Mouse (Mus musculus) midbrain, embryonic 13.5 days (tissue): Measurements from ENCODE around the gene Ccdc194. TPM values are rescaled to one million over a fixed set of nuclear protein-coding genes. Genes with fewer than 3 reads are reported as not detected.
A peak's percentile ranks its signal among the peaks of the same experiment; 100 is the strongest.

Experiments
- ATAC-seq: fragments of 200-750 bp; cut with Nextera tagmentation; 2 replicates; pipeline ENCODE4 v1.8.0; 2017; ENCODE audit warnings: mild to moderate bottlenecking, moderate TSS enrichment, moderate library complexity
- H3K27ac ChIP-seq: fragments of 300-500 bp; sonication (generic); 2 replicates; pipeline ENCODE4 v1.5.1; 2015; ENCODE audit warnings: inconsistent platforms, mild to moderate bottlenecking, moderate library complexity
- H3K27me3 ChIP-seq: fragments of 300-500 bp; sonication (generic); 2 replicates; pipeline ENCODE4 v1.6.1; 2015; ENCODE audit warnings: mild to moderate bottlenecking, inconsistent platforms
- H3K36me3 ChIP-seq: fragments of 300-500 bp; sonication (generic); 2 replicates; pipeline ENCODE4 v1.6.1; 2015; ENCODE audit warnings: mild to moderate bottlenecking, inconsistent platforms
- H3K4me1 ChIP-seq: fragments of 300-500 bp; sonication (generic); replicated peaks from 2 replicates; pipeline ENCODE4 v1.6.1; 2015; ENCODE audit warnings: inconsistent platforms
- H3K4me2 ChIP-seq: fragments of 300-500 bp; sonication (generic); replicated peaks from 2 replicates; pipeline ENCODE4 v1.6.1; 2015; ENCODE audit warnings: moderate library complexity, mild to moderate bottlenecking, inconsistent platforms
- H3K4me3 ChIP-seq: fragments of 300-500 bp; sonication (generic); replicated peaks from 2 replicates; pipeline ENCODE4 v1.5.1; 2015; ENCODE audit warnings: mild to moderate bottlenecking, inconsistent platforms
- H3K9ac ChIP-seq: fragments of 300-500 bp; sonication (generic); replicated peaks from 2 replicates; pipeline ENCODE4 v1.6.1; 2015; ENCODE audit warnings: mild to moderate bottlenecking, inconsistent platforms
- H3K9me3 ChIP-seq: fragments of 300-500 bp; sonication (generic); 2 replicates; pipeline ENCODE4 v1.6.1; 2016; ENCODE audit warnings: mild to moderate bottlenecking, inconsistent platforms
- WGBS: fragments of 180-500 bp; shearing (Covaris S2); methylation state at CpG from one replicate; pipeline ENCODE4 v1.1.7; 2015; 5-methylcytosine and 5-hydroxymethylcytosine counted together
- polyA plus RNA-seq: library from polyadenylated mRNA; unstranded; fragments of >200 nt; fragmentation: Nextera tagmentation; extraction: Ambion mirVana; gene quantifications from 2 replicates; pipeline ENCODE4 v1.2.1, GENCODE M21; 2015

Ccdc194 gene
- polyA plus RNA-seq, 1 experiment from 2014 or later = 0.11 TPM

DNA sequence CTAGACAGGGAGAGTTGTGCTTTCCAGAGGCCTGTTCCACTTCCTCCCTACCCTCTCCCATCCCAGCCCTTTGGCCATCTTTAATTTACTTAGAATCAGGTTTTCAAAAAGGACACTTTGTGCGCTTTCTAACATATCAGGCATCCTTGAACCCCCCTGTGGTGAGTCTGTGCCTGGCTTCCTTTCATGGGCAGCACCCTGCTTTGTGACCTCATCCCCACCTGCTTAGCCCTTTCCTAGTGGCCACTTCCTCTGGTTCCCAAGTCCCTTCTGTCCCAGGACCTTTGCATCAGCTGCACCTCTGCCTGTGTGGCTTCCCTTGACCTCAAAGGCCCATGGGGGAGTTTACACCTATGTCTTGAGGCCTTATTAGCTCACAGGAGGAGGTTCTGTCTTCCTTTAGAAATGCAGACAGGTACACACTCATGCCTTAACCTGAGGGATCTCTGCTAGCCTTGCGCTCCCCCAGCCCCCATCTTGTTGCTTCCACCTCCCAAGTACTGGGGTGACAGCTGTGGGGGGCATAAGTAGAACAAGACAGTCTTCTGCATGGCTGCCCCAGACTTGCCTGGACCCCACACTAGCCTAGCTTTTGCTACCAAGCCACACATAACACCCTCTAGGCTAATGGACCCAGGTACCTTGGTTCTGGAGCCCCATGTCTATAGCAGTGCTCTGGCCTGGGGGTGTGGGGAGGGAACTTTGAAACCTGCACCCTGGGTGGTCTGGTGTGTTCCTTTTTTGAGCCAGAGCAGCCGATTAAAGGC, 55.2 kb downstream of the Ccdc194 start:
- Histone ChIP-seq H3K27ac (0 out of 2 replicates have a peak overlapping the region, but pooled peaks have one; percentile 89), H3K9me3 (no peaks in the 10 kb centered on the region), H3K4me3 (peak overlapping the region; percentile 79), H3K9ac (peak overlapping the region; percentile 75), H3K36me3 (peaks cover 50% of the 10 kb centered on the region), H3K4me1 (peaks cover 28% of the 10 kb centered on the region), H3K27me3 (no peaks in the 10 kb centered on the region), H3K4me2 (peak overlapping the region; percentile 83)
- no peak for ATAC-seq
- 84% methylated on average over 3 of the region's 3 CpGs for WGBS

Other genes with a start within 250 kb of the Ccdc194 start
- gene Use1, start 158.9 kb downstream of the Ccdc194 start, polyA plus RNA-seq = 108 and 109 TPM in 2 replicates
- gene Ocel1, start 154.4 kb downstream of the Ccdc194 start, polyA plus RNA-seq = 4.9 and 5.3 TPM in 2 replicates
- 17.0 and 21.7 TPM in 2 replicates for gene Nr2f6, start 143.8 kb downstream of the Ccdc194 start, polyA plus RNA-seq
- 4.8 and 5.4 TPM in 2 replicates for gene Ushbp1, start 129.9 kb downstream of the Ccdc194 start, polyA plus RNA-seq
- gene Babam1, start 128.8 kb downstream of the Ccdc194 start, polyA plus RNA-seq = 83.7 and 96.9 TPM in 2 replicates
- 14.9 and 16.1 TPM in 2 replicates for gene Ankle1, start 119.7 kb downstream of the Ccdc194 start, polyA plus RNA-seq
- gene Abhd8, start 62.1 kb downstream of the Ccdc194 start, polyA plus RNA-seq = 114 and 133 TPM in 2 replicates
- gene Mrpl34, start 60.8 kb downstream of the Ccdc194 start, polyA plus RNA-seq = 242 TPM in 2 replicates
- gene Dda1, start 56.5 kb downstream of the Ccdc194 start, polyA plus RNA-seq = 197 TPM in 2 replicates
- gene Ano8, start 39.7 kb downstream of the Ccdc194 start, polyA plus RNA-seq = 5.3 and 9.3 TPM in 2 replicates
- gene Gtpbp3, start 37.6 kb downstream of the Ccdc194 start, polyA plus RNA-seq = 11.6 and 13.2 TPM in 2 replicates
- gene Plvap, start 14.0 kb downstream of the Ccdc194 start, polyA plus RNA-seq = 8.0 and 10.2 TPM in 2 replicates
- gene Bst2, start 11.7 kb upstream of the Ccdc194 start, polyA plus RNA-seq = 9.8 and 10.9 TPM in 2 replicates
- 51.7 and 62.3 TPM in 2 replicates for gene Mvb12a, start 17.2 kb upstream of the Ccdc194 start, polyA plus RNA-seq
- not detected in 2 replicates for gene Tmem221, start 33.2 kb upstream of the Ccdc194 start, polyA plus RNA-seq
- gene Nxnl1, start 40.9 kb upstream of the Ccdc194 start, polyA plus RNA-seq = not detected in 2 replicates
- gene Slc27a1, start 43.2 kb upstream of the Ccdc194 start, polyA plus RNA-seq = 53.7 and 58.7 TPM in 2 replicates
- 201 and 208 TPM in 2 replicates for gene Pgls, start 66.5 kb upstream of the Ccdc194 start, polyA plus RNA-seq
- gene Fam129c, start 71.9 kb upstream of the Ccdc194 start, polyA plus RNA-seq = 4.4 and 7.5 TPM in 2 replicates
- gene Colgalt1, start 85.3 kb upstream of the Ccdc194 start, polyA plus RNA-seq = 51.1 and 51.3 TPM in 2 replicates
- 17.1 and 18.5 TPM in 2 replicates for gene Unc13a, start 146.0 kb upstream of the Ccdc194 start, polyA plus RNA-seq
- gene Jak3, start 150.6 kb upstream of the Ccdc194 start, polyA plus RNA-seq = 2.5 and 2.7 TPM in 2 replicates
- gene Insl3, start 163.5 kb upstream of the Ccdc194 start, polyA plus RNA-seq = 0.70 and 0.79 TPM in 2 replicates
- 0.28 and 0.31 TPM in 2 replicates for gene B3gnt3, start 176.1 kb upstream of the Ccdc194 start, polyA plus RNA-seq
- 63.9 and 65.5 TPM in 2 replicates for gene Fcho1, start 200.0 kb upstream of the Ccdc194 start, polyA plus RNA-seq